Mouse (Mus musculus) embryonic facial prominence, embryonic 10.5 days (tissue): ENCODE measurements at regions not wholly inside any gene's neighbourhood (a gene's known extent, or its start where the extent isn't known, plus 50 kb on each side); places are given as distances from the start of the nearest gene placed in this dataset. TPM values are rescaled to one million over a fixed set of nuclear protein-coding genes. Genes with fewer than 3 reads are reported as not detected.

Experiments used
- microRNA-seq: library from miRNA; unstranded; fragments of <30 nt; microRNA quantifications from one replicate; pipeline ENCODE4, GENCODE M21; 2017

Small RNA genes in the stretch of these regions (microRNA-seq; reads per million reads assigned to microRNA genes)
- gene Gm23263, result not detected
- gene Gm25399, result not detected
